Comparison of ENCODE assay signal across 12 mouse cellular contexts in the genomic region with DNA sequence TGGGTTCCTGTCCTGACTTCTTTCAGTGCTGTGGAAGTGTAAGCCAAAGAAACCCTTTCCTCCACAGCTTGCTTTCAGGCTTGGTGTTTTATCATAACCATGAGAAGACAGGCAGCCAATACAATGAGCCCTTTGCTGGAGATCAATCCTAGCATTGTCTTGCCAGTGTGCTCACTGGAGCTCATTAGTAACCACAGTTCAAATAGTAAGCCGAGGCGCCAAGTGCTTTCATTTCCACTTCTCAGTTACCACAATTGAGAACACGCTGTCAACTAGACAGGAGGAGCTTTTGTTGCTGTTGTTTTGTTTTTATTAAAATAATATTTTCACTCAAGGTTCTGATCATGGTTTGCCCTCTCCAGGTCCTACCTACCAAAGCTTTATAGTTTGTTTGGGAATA. TPM values are rescaled to one million over a fixed set of nuclear protein-coding genes. Genes with fewer than 3 reads are reported as not detected.
DNase-seq lines count a peak whose midpoint lies in the region; ATAC-seq lines count a peak whose summit lies in the region.
"Had no signal": no experiment of that assay in that cellular context is flagged by ENCODE, and none has a peak within 500 bp of the region (broad histone marks: within the 10 kb centered on the region; RNA-seq: fewer than 3 reads in every experiment).

No protein-coding gene starts in this region.

- no peak overlapping the region for H3K9ac ChIP-seq in embryonic facial prominence, embryonic 13.5 days
- no peak overlapping the region for H3K9ac ChIP-seq in forebrain, embryonic 11.5 days (ENCODE audit: low read length)
- H3K9ac ChIP-seq: forebrain, embryonic 15.5 days had no signal

- WGBS in embryonic facial prominence, embryonic 13.5 days: 54% methylated on average over 3 of the region's 3 CpGs
- 52% methylated on average over 3 of the region's 3 CpGs for WGBS in embryonic facial prominence, embryonic 10.5 days
- WGBS in forebrain, embryonic 11.5 days: 39% methylated on average over 3 of the region's 3 CpGs

- no peaks in the 10 kb centered on the region for H3K9me3 ChIP-seq in embryonic facial prominence, embryonic 13.5 days
- no peaks in the 10 kb centered on the region for H3K9me3 ChIP-seq in embryonic facial prominence, embryonic 10.5 days
- no peaks in the 10 kb centered on the region for H3K9me3 ChIP-seq in forebrain, embryonic 11.5 days (ENCODE audit: control insufficient read depth, low read length)
- H3K9me3 ChIP-seq: forebrain, embryonic 15.5 days had no signal

- peak overlapping the region; percentile 65 for H3K27ac ChIP-seq in embryonic facial prominence, embryonic 13.5 days
- no peak overlapping the region; the same call in 1 of the 2 replicates for H3K27ac ChIP-seq in embryonic facial prominence, embryonic 10.5 days (replicated peaks)
- no peak overlapping the region for H3K27ac ChIP-seq in forebrain, embryonic 11.5 days (ENCODE audit: low read depth, low read length)
- H3K27ac ChIP-seq: forebrain, embryonic 15.5 days had no signal

- H3K36me3 ChIP-seq in embryonic facial prominence, embryonic 13.5 days: no peaks in the 10 kb centered on the region
- no peaks in the 10 kb centered on the region for H3K36me3 ChIP-seq in embryonic facial prominence, embryonic 10.5 days (replicated peaks)
- no peaks in the 10 kb centered on the region for H3K36me3 ChIP-seq in forebrain, embryonic 11.5 days (ENCODE audit: control insufficient read depth, insufficient read depth, low read length)
- H3K36me3 ChIP-seq: forebrain, embryonic 15.5 days had no signal

- no peak overlapping the region for H3K4me2 ChIP-seq in embryonic facial prominence, embryonic 13.5 days
- no peak overlapping the region for H3K4me2 ChIP-seq in forebrain, embryonic 11.5 days (ENCODE audit: low read depth, low read length, severe bottlenecking)
- H3K4me2 ChIP-seq: forebrain, embryonic 15.5 days had no signal

- H3K4me1 ChIP-seq in embryonic facial prominence, embryonic 13.5 days: peaks cover 29% of the 10 kb centered on the region
- H3K4me1 ChIP-seq in embryonic facial prominence, embryonic 10.5 days: peaks cover 41% of the 10 kb centered on the region
- H3K4me1 ChIP-seq in forebrain, embryonic 11.5 days (replicated peaks; ENCODE audit: control insufficient read depth, insufficient read depth, low read length): no peaks in the 10 kb centered on the region; the same call in 1 of the 2 replicates

- H3K27me3 ChIP-seq in embryonic facial prominence, embryonic 13.5 days: peaks cover 3% of the 10 kb centered on the region; the same call in 1 of the 2 replicates
- H3K27me3 ChIP-seq in embryonic facial prominence, embryonic 10.5 days (replicated peaks; ENCODE audit: low read depth, poor library complexity, severe bottlenecking): peaks cover 17% of the 10 kb centered on the region
- H3K27me3 ChIP-seq in forebrain, embryonic 11.5 days (ENCODE audit: control insufficient read depth, insufficient read depth, low read length): peaks cover 2% of the 10 kb centered on the region; the same call in 1 of the 2 replicates
- H3K27me3 ChIP-seq: Patski had no signal

- DNase-seq in embryonic facial prominence, embryonic 10.5 days (ENCODE audit: low spot score): no peak
- DNase-seq in retina, postnatal 1 day: peak; percentile 57
- DNase-seq in retina, embryonic 14.5 days (ENCODE audit: low spot score): no peak
- DNase-seq in induced T-regulatory cell, adult 2 months (ENCODE audit: low read depth): peak; percentile 82
- no peak for DNase-seq in lung, postnatal 4 days
- DNase-seq in forebrain, embryonic 11.5 days (ENCODE audit: low spot score): no peak
- DNase-seq: adrenal gland, postnatal 14 days; cerebellum, adult 2 months had no signal

- no peak overlapping the region for H3K4me3 ChIP-seq in embryonic facial prominence, embryonic 13.5 days
- H3K4me3 ChIP-seq in embryonic facial prominence, embryonic 10.5 days: no peak overlapping the region
- H3K4me3 ChIP-seq in forebrain, embryonic 11.5 days (ENCODE audit: low read depth, low read length): no peak overlapping the region
- H3K4me3 ChIP-seq: forebrain, embryonic 15.5 days had no signal

- ATAC-seq in embryonic facial prominence, embryonic 13.5 days (ENCODE audit: insufficient number of reproducible peaks, insufficient read depth, low FRiP score, low TSS enrichment, low read depth): no peak
- 0 out of 2 replicates have a peak, but pooled peaks have one; percentile 23 for ATAC-seq in neutrophil, adult 5-6 weeks (ENCODE audit: extremely low read depth, insufficient number of reproducible peaks, low FRiP score, poor library complexity, severe bottlenecking)
- ATAC-seq in forebrain, embryonic 11.5 days (replicated peaks; ENCODE audit: low FRiP score): no peak
- ATAC-seq: forebrain, embryonic 15.5 days; Patski had no signal

RNA-seq across cellular contexts. Expression of gene Ggta1, which starts 1.5 kb away (rescaled TPM):
- polyA plus RNA-seq in embryonic facial prominence, embryonic 13.5 days (2015; fragmentation: Nextera tagmentation; extraction: Ambion mirVana): 16.7 and 18.8 TPM in 2 replicates
- polyA plus RNA-seq in embryonic facial prominence, embryonic 10.5 days (2016; fragmentation: Nextera tagmentation; extraction: Ambion mirVana): 6.3 and 8.0 TPM in 2 replicates
- total RNA-seq in neutrophil, adult 5-6 weeks (2017): 52.3 and 56.3 TPM in 2 replicates
- 5.1 and 7.2 TPM in 2 replicates for polyA plus RNA-seq in forebrain, embryonic 11.5 days (2014; fragmentation: Nextera tagmentation; extraction: Ambion mirVana)

Comparison
In these comparisons a context has a peak if more than half of its experiments do, and no peak if none do; other contexts are left out.
1. DNase-seq: peak in retina, postnatal 1 day (single experiment) and induced T-regulatory cell, adult 2 months (single experiment); none in embryonic facial prominence, embryonic 10.5 days (single experiment), retina, embryonic 14.5 days (single experiment), lung, postnatal 4 days (0 of 2) and forebrain, embryonic 11.5 days (single experiment).